8 mouse cellular contexts compared by ENCODE assay signal in genomic region chr10:109664629-109665317, GRCm38 (mm10).
DNase-seq lines count a peak whose midpoint lies in the region; ATAC-seq and TF ChIP-seq lines count a peak whose summit lies in the region.

No protein-coding gene starts in this region.

- peak; percentile 88 for DNase-seq in heart, adult 11 months
- no peak for DNase-seq in heart, postnatal 25 days (ENCODE audit: low spot score)
- DNase-seq in cerebellum, postnatal 36 days: peak; percentile 84 to 88
- peak; percentile 71 for DNase-seq in gastrocnemius, postnatal 10 days
- peak; percentile 88 to 93 for DNase-seq in left cerebral cortex, postnatal 25 days (ENCODE audit: low spot score in 2 of 2)

- H3K9ac ChIP-seq in intestine, postnatal 0 days (ENCODE audit: low read depth, low read length): no peak overlapping the region
- H3K9ac ChIP-seq in midbrain, embryonic 13.5 days (replicated peaks): no peak overlapping the region
- H3K9ac ChIP-seq in stomach, embryonic 16.5 days (ENCODE audit: low read length): no peak overlapping the region

- no peak for ATAC-seq in intestine, postnatal 0 days
- peak; percentile 57; the same call in 1 of the 2 replicates for ATAC-seq in midbrain, embryonic 13.5 days
- ATAC-seq in stomach, embryonic 16.5 days (ENCODE audit: insufficient read depth, low FRiP score): peak; percentile 50; the same call in 1 of the 2 replicates

- no peaks in the 10 kb centered on the region for H3K4me1 ChIP-seq in intestine, postnatal 0 days (replicated peaks; ENCODE audit: control insufficient read depth, insufficient read depth, low read length)
- peaks cover 5% of the 10 kb centered on the region for H3K4me1 ChIP-seq in midbrain, embryonic 13.5 days (replicated peaks)
- H3K4me1 ChIP-seq in stomach, embryonic 16.5 days (ENCODE audit: control insufficient read depth, insufficient read depth, low read length): no peaks in the 10 kb centered on the region

- no peak overlapping the region for H3K4me2 ChIP-seq in intestine, postnatal 0 days (replicated peaks; ENCODE audit: low read depth)
- H3K4me2 ChIP-seq in midbrain, embryonic 13.5 days (replicated peaks): peak overlapping the region; percentile 33
- H3K4me2 ChIP-seq in stomach, embryonic 16.5 days (ENCODE audit: low read depth, low read length): peak overlapping the region; percentile 32; the same call in 1 of the 2 replicates

- no peak overlapping the region for H3K4me3 ChIP-seq in intestine, postnatal 0 days (ENCODE audit: low read depth, low read length)
- H3K4me3 ChIP-seq in midbrain, embryonic 13.5 days (replicated peaks): 0 out of 2 replicates have a peak overlapping the region, but pooled peaks have one; percentile 2
- H3K4me3 ChIP-seq in stomach, embryonic 16.5 days (replicated peaks; ENCODE audit: low read length): 0 out of 2 replicates have a peak overlapping the region, but pooled peaks have one; percentile 8

- TF ChIP-seq CTCF in intestine, postnatal 0 days (IDR thresholded peaks at IDR 0.05; ENCODE audit: low read depth): peak; percentile 81

- H3K27me3 ChIP-seq in intestine, postnatal 0 days (replicated peaks; ENCODE audit: control insufficient read depth, insufficient read depth, low read length): no peaks in the 10 kb centered on the region
- H3K27me3 ChIP-seq in midbrain, embryonic 13.5 days: no peaks in the 10 kb centered on the region
- H3K27me3 ChIP-seq in stomach, embryonic 16.5 days (ENCODE audit: control insufficient read depth, insufficient read depth, low read length): no peaks in the 10 kb centered on the region

- WGBS in intestine, postnatal 0 days: 41% methylated on average over 14 of the region's 14 CpGs
- WGBS in midbrain, embryonic 13.5 days: 26% methylated on average over 14 of the region's 14 CpGs
- 34% methylated on average over 14 of the region's 14 CpGs for WGBS in stomach, embryonic 16.5 days

- H3K36me3 ChIP-seq in intestine, postnatal 0 days (ENCODE audit: control insufficient read depth, insufficient read depth): no peaks in the 10 kb centered on the region
- no peaks in the 10 kb centered on the region for H3K36me3 ChIP-seq in midbrain, embryonic 13.5 days
- no peaks in the 10 kb centered on the region for H3K36me3 ChIP-seq in stomach, embryonic 16.5 days (ENCODE audit: control insufficient read depth, insufficient read depth, low read length)

- no peaks in the 10 kb centered on the region for H3K9me3 ChIP-seq in intestine, postnatal 0 days (ENCODE audit: control insufficient read depth)
- no peaks in the 10 kb centered on the region for H3K9me3 ChIP-seq in midbrain, embryonic 13.5 days
- H3K9me3 ChIP-seq in stomach, embryonic 16.5 days (replicated peaks; ENCODE audit: control insufficient read depth, low read length): no peaks in the 10 kb centered on the region

- intact Hi-C loops in heart, postnatal 25 days (cut with DNase I): loop anchor here (5.0 kb wide), 1 partner anchor 932 kb away; no protein-coding TSS in a partner anchor
- intact Hi-C loops in left cerebral cortex, postnatal 25 days (cut with DNase I): no loop called here

- H3K27ac ChIP-seq in intestine, postnatal 0 days (ENCODE audit: low read depth, low read length): no peak overlapping the region
- no peak overlapping the region for H3K27ac ChIP-seq in midbrain, embryonic 13.5 days
- H3K27ac ChIP-seq in stomach, embryonic 16.5 days (ENCODE audit: low read length): no peak overlapping the region
